Mouse (Mus musculus) embryonic facial prominence, embryonic 10.5 days (tissue): ENCODE measurements at regions not wholly inside any gene's neighbourhood (a gene's known extent, or its start where the extent isn't known, plus 50 kb on each side); places are given as distances from the start of the nearest gene placed in this dataset.

ENCODE experiments used
- DNase-seq: peaks from one replicate; pipeline ENCODE4 v3.0.0-alpha.2; 2017; ENCODE audit warnings: low spot score
- H3K27ac ChIP-seq: fragments of 300-500 bp; sonication (generic); replicated peaks from 2 replicates; pipeline ENCODE4 v1.5.1; 2016; ENCODE audit warnings: mild to moderate bottlenecking
- H3K27me3 ChIP-seq: fragments of 300-500 bp; sonication (generic); replicated peaks from 2 replicates; pipeline ENCODE4 v1.6.1; 2016; ENCODE audit warnings: low read depth, mild to moderate bottlenecking; ENCODE audit not compliant: poor library complexity, severe bottlenecking
- H3K36me3 ChIP-seq: fragments of 300-500 bp; sonication (generic); replicated peaks from 2 replicates; pipeline ENCODE4 v1.6.1; 2016; ENCODE audit warnings: mild to moderate bottlenecking, moderate library complexity
- H3K4me1 ChIP-seq: fragments of 300-500 bp; sonication (generic); 2 replicates; pipeline ENCODE4 v1.6.1; 2016
- H3K4me3 ChIP-seq: fragments of 300-500 bp; sonication (generic); 2 replicates; pipeline ENCODE4 v1.5.1; 2016; ENCODE audit warnings: mild to moderate bottlenecking, moderate library complexity
- H3K9me3 ChIP-seq: fragments of 300-500 bp; sonication (generic); 2 replicates; pipeline ENCODE4 v1.6.1; 2016; ENCODE audit warnings: mild to moderate bottlenecking
- whole genome bisulfite sequencing: fragments of 180-500 bp; shearing (Covaris S2); methylation state at CpG from one replicate; pipeline ENCODE4 v1.1.7; 2016; 5-methylcytosine and 5-hydroxymethylcytosine counted together

GRCm38 (mm10) chr3:68808866-68809265 lies 60.5 kb upstream of the 1110032F04Rik start:
- H3K9me3 ChIP-seq = no peaks in the 10 kb centered on the region
- no peaks in the 10 kb centered on the region for H3K36me3 ChIP-seq
- no peaks in the 10 kb centered on the region for H3K27me3 ChIP-seq
- no peak for DNase-seq
- no peaks in the 10 kb centered on the region for H3K4me1 ChIP-seq
- no peak overlapping the region for H3K4me3 ChIP-seq
- no peak overlapping the region for H3K27ac ChIP-seq
- 87% methylated on average over 2 of the region's 2 CpGs for WGBS

- H3K4me1 ChIP-seq = no peaks in the 10 kb centered on the region
- WGBS = 82% methylated on average over 3 of the region's 3 CpGs
- H3K27ac ChIP-seq = no peak overlapping the region
- no peak overlapping the region for H3K4me3 ChIP-seq
- no peaks in the 10 kb centered on the region for H3K27me3 ChIP-seq
- H3K9me3 ChIP-seq = no peaks in the 10 kb centered on the region
- no peaks in the 10 kb centered on the region for H3K36me3 ChIP-seq
- DNase-seq = no peak
Observed at GRCm38 (mm10) chr3:68813461-68813860, 55.9 kb upstream of the 1110032F04Rik start.

GRCm38 (mm10) chr3:68814011-68814690 lies 55.2 kb upstream of the 1110032F04Rik start:
- 89% methylated on average over 9 of the region's 9 CpGs for WGBS
- Histone ChIP-seq H3K4me3 (no peak overlapping the region), H3K9me3 (no peaks in the 10 kb centered on the region), H3K36me3 (no peaks in the 10 kb centered on the region), H3K27ac (no peak overlapping the region), H3K27me3 (no peaks in the 10 kb centered on the region), H3K4me1 (no peaks in the 10 kb centered on the region)
- no peak for DNase-seq

- H3K4me3 ChIP-seq = no peak overlapping the region
- H3K4me1 ChIP-seq = no peaks in the 10 kb centered on the region
- no peak for DNase-seq
- H3K27ac ChIP-seq = no peak overlapping the region
- WGBS = 87% methylated on average over 6 of the region's 6 CpGs
- no peaks in the 10 kb centered on the region for H3K36me3 ChIP-seq
- H3K9me3 ChIP-seq = no peaks in the 10 kb centered on the region
- no peaks in the 10 kb centered on the region for H3K27me3 ChIP-seq
Observed at GRCm38 (mm10) chr3:68815621-68816020, 53.8 kb upstream of the 1110032F04Rik start.

- Histone ChIP-seq H3K4me1 (no peaks in the 10 kb centered on the region), H3K36me3 (no peaks in the 10 kb centered on the region), H3K9me3 (no peaks in the 10 kb centered on the region), H3K4me3 (no peak overlapping the region), H3K27ac (no peak overlapping the region), H3K27me3 (no peaks in the 10 kb centered on the region)
- WGBS = 76% methylated on average over 2 of the region's 2 CpGs
- DNase-seq = no peak
Observed at GRCm38 (mm10) chr3:68817321-68817720, 52.1 kb upstream of the 1110032F04Rik start.
